Mouse (Mus musculus): Measurements from ENCODE around the gene A730061H03Rik.

Gene A730061H03Rik

GRCm38 (mm10) chr14:55581981-55582681 lies 21.9 kb upstream of the A730061H03Rik start:
- DNase-seq (ENCODE audit: low read depth, low spot score), result peak; percentile 8

- DNase-seq (ENCODE audit: low read depth, low spot score), result no peak
Observed at GRCm38 (mm10) chr14:55580731-55581130, 20.5 kb upstream of the A730061H03Rik start.

- no peak for DNase-seq (ENCODE audit: low read depth, low spot score)
Observed at GRCm38 (mm10) chr14:55579511-55580496, 19.6 kb upstream of the A730061H03Rik start.

GRCm38 (mm10) chr14:55578668-55579269 lies 18.6 kb upstream of the A730061H03Rik start:
- peak; percentile 44 for DNase-seq (ENCODE audit: low read depth, low spot score)

GRCm38 (mm10) chr14:55577871-55578667 lies 17.9 kb upstream of the A730061H03Rik start, which contains the start of gene Psme1:
Psme1 (plus strand) TSS chr14:55578123.
- DNase-seq (ENCODE audit: low read depth, low spot score), result peak; percentile 63

GRCm38 (mm10) chr14:55576376-55576775 lies 16.2 kb upstream of the A730061H03Rik start:
- no peak for DNase-seq (ENCODE audit: low read depth, low spot score)

GRCm38 (mm10) chr14:55575711-55576110 lies 15.5 kb upstream of the A730061H03Rik start:
- DNase-seq (ENCODE audit: low read depth, low spot score), result no peak

GRCm38 (mm10) chr14:55575302-55575701 lies 15.1 kb upstream of the A730061H03Rik start, which contains the start of gene Fitm1:
Fitm1 (plus strand) TSS chr14:55575617.
- no peak for DNase-seq (ENCODE audit: low read depth, low spot score)

- no peak for DNase-seq (ENCODE audit: low read depth, low spot score)
Observed at GRCm38 (mm10) chr14:55571760-55572159, 11.6 kb upstream of the A730061H03Rik start.

GRCm38 (mm10) chr14:55570588-55570987 lies 10.4 kb upstream of the A730061H03Rik start:
- DNase-seq (ENCODE audit: low read depth, low spot score), result no peak

- DNase-seq (ENCODE audit: low read depth, low spot score), result no peak
Observed at GRCm38 (mm10) chr14:55567496-55567895, 7.3 kb upstream of the A730061H03Rik start.

- DNase-seq (ENCODE audit: low read depth, low spot score), result no peak
Observed at GRCm38 (mm10) chr14:55565748-55566147, 5.5 kb upstream of the A730061H03Rik start.

GRCm38 (mm10) chr14:55563249-55563648 lies 3.0 kb upstream of the A730061H03Rik start:
- DNase-seq (ENCODE audit: low read depth, low spot score), result no peak

- no peak for DNase-seq (ENCODE audit: low read depth, low spot score)
Observed at GRCm38 (mm10) chr14:55561860-55562259, 1.7 kb upstream of the A730061H03Rik start.

- peak; percentile 85 for DNase-seq (ENCODE audit: low read depth, low spot score)
Observed at GRCm38 (mm10) chr14:55559799-55560201, 406 bp downstream of the A730061H03Rik start, which contains the start of gene Dcaf11. Dcaf11 (plus strand) TSS chr14:55560006.

- DNase-seq (ENCODE audit: low read depth, low spot score), result no peak
Observed at GRCm38 (mm10) chr14:55558740-55559448, 1.3 kb downstream of the A730061H03Rik start.

- DNase-seq (ENCODE audit: low read depth, low spot score), result no peak
Observed at GRCm38 (mm10) chr14:55557587-55557986, 2.6 kb downstream of the A730061H03Rik start.

GRCm38 (mm10) chr14:55557003-55557402 lies 3.2 kb downstream of the A730061H03Rik start:
- DNase-seq (ENCODE audit: low read depth, low spot score), result peak; percentile 79

- DNase-seq (ENCODE audit: low read depth, low spot score), result no peak
Observed at GRCm38 (mm10) chr14:55555788-55556187, 4.4 kb downstream of the A730061H03Rik start.

- DNase-seq (ENCODE audit: low read depth, low spot score), result no peak
Observed at GRCm38 (mm10) chr14:55554635-55555034, 5.6 kb downstream of the A730061H03Rik start.

Data from 3T3-L1 (cell line).